Mouse (Mus musculus) heart, embryonic 10.5 days (tissue): ENCODE results near the gene Col1a2. TPM values are rescaled to one million over a fixed set of nuclear protein-coding genes. Genes with fewer than 3 reads are reported as not detected.

ENCODE experiments used
- DNase-seq: peaks from one replicate; pipeline ENCODE4 v3.0.0-alpha.2; 2017; ENCODE audit warnings: low spot score
- H3K27ac ChIP-seq: fragments of 300-500 bp; sonication (generic); 2 replicates; pipeline ENCODE4 v1.5.1; 2016; ENCODE audit warnings: mild to moderate bottlenecking
- H3K27me3 ChIP-seq: fragments of 300-500 bp; sonication (generic); 2 replicates; pipeline ENCODE4 v1.6.1; 2016; ENCODE audit warnings: mild to moderate bottlenecking; ENCODE audit not compliant: poor library complexity, insufficient read depth, severe bottlenecking
- H3K36me3 ChIP-seq: fragments of 300-500 bp; sonication (generic); 2 replicates; pipeline ENCODE4 v1.6.1; 2016; ENCODE audit warnings: mild to moderate bottlenecking, moderate library complexity
- H3K4me1 ChIP-seq: fragments of 300-500 bp; sonication (generic); 2 replicates; pipeline ENCODE4 v1.6.1; 2016; ENCODE audit warnings: mild to moderate bottlenecking
- H3K4me3 ChIP-seq: fragments of 300-500 bp; sonication (generic); 2 replicates; pipeline ENCODE4 v1.5.1; 2016; ENCODE audit warnings: mild to moderate bottlenecking, moderate library complexity
- H3K9me3 ChIP-seq: fragments of 300-500 bp; sonication (generic); 2 replicates; pipeline ENCODE4 v1.6.1; 2016; ENCODE audit warnings: mild to moderate bottlenecking, moderate library complexity
- WGBS: fragments of 180-500 bp; shearing (Covaris S2); methylation state at CpG from one replicate; pipeline ENCODE4 v1.1.7; 2016; 5-methylcytosine and 5-hydroxymethylcytosine counted together
- polyA plus RNA-seq: library from polyadenylated mRNA; unstranded; fragments of >200 nt; fragmentation: Nextera tagmentation; extraction: Ambion mirVana; gene quantifications from 2 replicates; pipeline ENCODE4 v1.2.1, GENCODE M21; 2016

Col1a2 gene
- polyA plus RNA-seq, 1 experiment from 2014 or later = 175 TPM

- no peaks in the 10 kb centered on the region for H3K36me3 ChIP-seq
- no peak overlapping the region for H3K4me3 ChIP-seq
- 0 out of 2 replicates have a peak, but pooled peaks cover 5% of the 10 kb centered on the region for H3K4me1 ChIP-seq
- WGBS = 68% methylated on average over 1 of the region's 1 CpGs
- no peak for DNase-seq
- no peak overlapping the region for H3K27ac ChIP-seq
- H3K9me3 ChIP-seq = no peaks in the 10 kb centered on the region
- H3K27me3 ChIP-seq = no peaks in the 10 kb centered on the region
Measured at GRCm38 (mm10) chr6:4496428-4496827, 8.2 kb upstream of the Col1a2 start.

- Histone ChIP-seq H3K9me3 (no peaks in the 10 kb centered on the region), H3K4me1 (peaks cover 24% of the 10 kb centered on the region), H3K4me3 (no peak overlapping the region), H3K27ac (peak overlapping the region; percentile 80), H3K36me3 (no peaks in the 10 kb centered on the region), H3K27me3 (no peaks in the 10 kb centered on the region)
- 0% methylated on average over 1 of the region's 1 CpGs for WGBS
- no peak for DNase-seq
Measured at GRCm38 (mm10) chr6:4503106-4503505, 1.5 kb upstream of the Col1a2 start.

- peak overlapping the region; percentile 68 for H3K4me3 ChIP-seq
- H3K27me3 ChIP-seq = no peaks in the 10 kb centered on the region
- H3K4me1 ChIP-seq = peaks cover 24% of the 10 kb centered on the region
- H3K27ac ChIP-seq = peak overlapping the region; percentile 80
- no peaks in the 10 kb centered on the region for H3K36me3 ChIP-seq
- WGBS = 2% methylated on average over 31 of the region's 31 CpGs
- no peak for DNase-seq
- H3K9me3 ChIP-seq = no peaks in the 10 kb centered on the region
Measured at GRCm38 (mm10) chr6:4505158-4505997, 764 bp downstream of the Col1a2 start.

GRCm38 (mm10) chr6:4506106-4506505 is 1.5 kb downstream of the Col1a2 start:
- no peak for DNase-seq
- Histone ChIP-seq H3K27ac (peak overlapping the region; percentile 80), H3K36me3 (no peaks in the 10 kb centered on the region)

GRCm38 (mm10) chr6:4506791-4507190 is 2.2 kb downstream of the Col1a2 start:
- Histone ChIP-seq H3K4me1 (peaks cover 24% of the 10 kb centered on the region), H3K27me3 (no peaks in the 10 kb centered on the region), H3K4me3 (peak overlapping the region; percentile 68), H3K9me3 (no peaks in the 10 kb centered on the region), H3K36me3 (0 out of 2 replicates have a peak, but pooled peaks cover 2% of the 10 kb centered on the region), H3K27ac (no peak overlapping the region)
- no peak for DNase-seq
- 71% methylated on average over 5 of the region's 5 CpGs for WGBS

More at GRCm38 (mm10) chr6:4506106-4506505, 1.5 kb downstream of the Col1a2 start:
- peaks cover 24% of the 10 kb centered on the region for H3K4me1 ChIP-seq
- 3% methylated on average over 11 of the region's 11 CpGs for WGBS
- H3K27me3 ChIP-seq = no peaks in the 10 kb centered on the region
- peak overlapping the region; percentile 68 for H3K4me3 ChIP-seq
- H3K9me3 ChIP-seq = no peaks in the 10 kb centered on the region

- Histone ChIP-seq H3K27ac (no peak overlapping the region), H3K27me3 (no peaks in the 10 kb centered on the region), H3K4me3 (peak overlapping the region; percentile 68; the same call in 1 of the 2 replicates), H3K9me3 (no peaks in the 10 kb centered on the region), H3K4me1 (peaks cover 24% of the 10 kb centered on the region), H3K36me3 (0 out of 2 replicates have a peak, but pooled peaks cover 2% of the 10 kb centered on the region)
- 92% methylated on average over 1 of the region's 1 CpGs for WGBS
- no peak for DNase-seq
Measured at GRCm38 (mm10) chr6:4507323-4507722, 2.7 kb downstream of the Col1a2 start.

- Histone ChIP-seq H3K27ac (no peak overlapping the region), H3K9me3 (no peaks in the 10 kb centered on the region), H3K27me3 (no peaks in the 10 kb centered on the region), H3K36me3 (peaks cover 2% of the 10 kb centered on the region; the same call in 1 of the 2 replicates), H3K4me1 (peaks cover 18% of the 10 kb centered on the region), H3K4me3 (no peak overlapping the region)
- no peak for DNase-seq
- 81% methylated on average over 4 of the region's 4 CpGs for WGBS
Measured at GRCm38 (mm10) chr6:4508279-4508678, 3.7 kb downstream of the Col1a2 start.

GRCm38 (mm10) chr6:4509395-4509794 is 4.8 kb downstream of the Col1a2 start:
- H3K36me3 ChIP-seq = peaks cover 2% of the 10 kb centered on the region; the same call in 1 of the 2 replicates
- DNase-seq = no peak
- H3K27ac ChIP-seq = no peak overlapping the region
- no peaks in the 10 kb centered on the region for H3K27me3 ChIP-seq
- H3K9me3 ChIP-seq = no peaks in the 10 kb centered on the region
- H3K4me3 ChIP-seq = no peak overlapping the region
- H3K4me1 ChIP-seq = peaks cover 17% of the 10 kb centered on the region
- WGBS = 75% methylated on average over 4 of the region's 4 CpGs

- Histone ChIP-seq H3K27ac (no peak overlapping the region), H3K4me3 (no peak overlapping the region), H3K27me3 (no peaks in the 10 kb centered on the region), H3K9me3 (no peaks in the 10 kb centered on the region), H3K4me1 (no peaks in the 10 kb centered on the region), H3K36me3 (peaks cover 19% of the 10 kb centered on the region; the same call in 1 of the 2 replicates)
- 81% methylated on average over 2 of the region's 2 CpGs for WGBS
- DNase-seq = no peak
Measured at GRCm38 (mm10) chr6:4514671-4515070, 10.1 kb downstream of the Col1a2 start.

- no peaks in the 10 kb centered on the region for H3K27me3 ChIP-seq
- WGBS = 66% methylated on average over 3 of the region's 3 CpGs
- no peak for DNase-seq
- no peak overlapping the region for H3K4me3 ChIP-seq
- no peaks in the 10 kb centered on the region for H3K4me1 ChIP-seq
- no peak overlapping the region for H3K27ac ChIP-seq
- H3K9me3 ChIP-seq = no peaks in the 10 kb centered on the region
- H3K36me3 ChIP-seq = peaks cover 28% of the 10 kb centered on the region
Measured at GRCm38 (mm10) chr6:4521031-4521430, 16.4 kb downstream of the Col1a2 start.

GRCm38 (mm10) chr6:4528439-4528838 is 23.8 kb downstream of the Col1a2 start:
- Histone ChIP-seq H3K27ac (no peak overlapping the region), H3K36me3 (peaks cover 28% of the 10 kb centered on the region), H3K4me3 (no peak overlapping the region), H3K27me3 (no peaks in the 10 kb centered on the region), H3K9me3 (no peaks in the 10 kb centered on the region), H3K4me1 (no peaks in the 10 kb centered on the region)
- 88% methylated on average over 7 of the region's 7 CpGs for WGBS
- DNase-seq = no peak

GRCm38 (mm10) chr6:4530986-4531385 is 26.4 kb downstream of the Col1a2 start:
- 73% methylated on average over 4 of the region's 4 CpGs for WGBS
- no peak overlapping the region for H3K4me3 ChIP-seq

GRCm38 (mm10) chr6:4532898-4533297 is 28.3 kb downstream of the Col1a2 start:
- no peak for DNase-seq
- H3K27me3 ChIP-seq = no peaks in the 10 kb centered on the region
- no peak overlapping the region for H3K4me3 ChIP-seq
- 81% methylated on average over 1 of the region's 1 CpGs for WGBS
- H3K4me1 ChIP-seq = no peaks in the 10 kb centered on the region
- peaks cover 52% of the 10 kb centered on the region for H3K36me3 ChIP-seq
- H3K9me3 ChIP-seq = no peaks in the 10 kb centered on the region
- H3K27ac ChIP-seq = no peak overlapping the region

More at GRCm38 (mm10) chr6:4530986-4531385, 26.4 kb downstream of the Col1a2 start:
- Histone ChIP-seq H3K36me3 (peaks cover 37% of the 10 kb centered on the region), H3K9me3 (no peaks in the 10 kb centered on the region), H3K27me3 (no peaks in the 10 kb centered on the region), H3K27ac (no peak overlapping the region), H3K4me1 (no peaks in the 10 kb centered on the region)
- DNase-seq = no peak
